Mouse (Mus musculus) layer of hippocampus, adult 9-10 months (tissue): ENCODE measurements at regions not wholly inside any gene's neighbourhood (a gene's known extent, or its start where the extent isn't known, plus 50 kb on each side); places are given as distances from the start of the nearest gene placed in this dataset.

ENCODE experiments used
- DNase-seq: peaks from one replicate; pipeline ENCODE4 v3.0.0; 2022; ENCODE audit warnings: low spot score

DNA sequence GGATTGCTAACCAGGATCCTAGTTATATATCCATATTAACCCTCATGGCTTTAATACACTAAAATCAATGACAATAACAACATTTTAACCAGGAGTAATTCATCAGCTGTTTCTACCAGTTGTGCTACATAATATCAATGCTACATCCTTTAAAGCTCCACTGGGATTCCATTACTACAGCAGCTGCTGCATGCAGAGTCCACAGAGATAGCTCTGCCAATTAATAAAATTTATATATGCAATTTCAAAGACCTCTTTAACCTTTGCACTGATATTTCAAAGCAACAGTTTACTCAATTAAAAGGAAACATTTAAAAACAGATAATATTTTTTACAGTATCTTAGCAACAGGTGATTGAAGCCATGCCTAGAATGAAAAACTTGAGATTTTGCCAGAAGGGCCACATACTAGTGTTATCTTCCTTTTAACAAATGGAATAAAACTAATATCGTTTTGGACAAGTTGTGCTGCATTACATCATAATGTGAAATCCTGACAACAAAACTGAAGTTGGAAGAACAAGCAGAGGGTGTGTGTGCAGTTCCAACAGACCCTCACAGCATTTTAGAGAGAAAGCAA is 256.8 kb upstream of the Nt5c1b start:
- DNase-seq, result no peak

DNA sequence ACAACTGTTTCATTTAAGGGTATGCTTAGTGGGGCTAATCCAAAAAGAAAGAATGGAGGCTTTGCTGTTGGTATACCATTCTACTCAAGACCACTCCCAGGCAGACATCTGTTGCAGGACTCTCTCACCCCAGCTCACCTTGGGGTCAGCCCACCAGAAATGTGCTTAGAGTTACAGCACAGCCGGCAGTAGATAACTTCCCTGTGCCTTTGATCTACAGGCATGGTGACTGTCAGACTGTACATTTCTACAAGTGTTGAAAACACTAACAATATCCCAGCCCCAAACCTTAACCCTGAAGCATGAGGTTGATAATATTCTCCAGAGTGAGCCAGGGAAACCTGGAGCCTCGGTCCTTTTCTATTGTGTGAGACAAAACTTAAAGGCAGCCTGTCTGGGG is 247.7 kb upstream of the Nt5c1b start:
- DNase-seq, result no peak

GRCm38 (mm10) chr12:10127995-10128573 is 241.7 kb upstream of the Nt5c1b start:
- DNase-seq, result no peak

- DNase-seq, result no peak
Observed at GRCm38 (mm10) chr12:10134141-10134540, 235.6 kb upstream of the Nt5c1b start.

DNA sequence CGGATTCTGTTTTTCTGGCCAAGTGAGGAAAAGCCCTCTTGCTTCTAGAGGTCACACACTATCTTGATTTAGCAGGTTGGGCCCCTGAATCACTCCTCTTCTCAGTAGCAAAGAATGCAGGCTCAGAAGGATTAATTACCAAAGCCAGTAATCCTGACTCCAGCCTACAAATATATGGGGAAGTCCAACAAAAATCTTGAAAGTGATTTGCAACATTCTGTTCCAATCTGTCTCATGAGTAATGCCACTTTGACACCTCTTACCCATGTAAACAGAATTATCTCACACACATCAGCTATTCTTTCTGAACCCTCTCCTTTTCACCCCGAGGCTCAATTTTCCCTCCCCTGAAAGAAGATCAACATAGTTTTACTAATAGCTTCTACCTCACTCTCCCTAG is 233.9 kb upstream of the Nt5c1b start:
- DNase-seq, result no peak

DNA sequence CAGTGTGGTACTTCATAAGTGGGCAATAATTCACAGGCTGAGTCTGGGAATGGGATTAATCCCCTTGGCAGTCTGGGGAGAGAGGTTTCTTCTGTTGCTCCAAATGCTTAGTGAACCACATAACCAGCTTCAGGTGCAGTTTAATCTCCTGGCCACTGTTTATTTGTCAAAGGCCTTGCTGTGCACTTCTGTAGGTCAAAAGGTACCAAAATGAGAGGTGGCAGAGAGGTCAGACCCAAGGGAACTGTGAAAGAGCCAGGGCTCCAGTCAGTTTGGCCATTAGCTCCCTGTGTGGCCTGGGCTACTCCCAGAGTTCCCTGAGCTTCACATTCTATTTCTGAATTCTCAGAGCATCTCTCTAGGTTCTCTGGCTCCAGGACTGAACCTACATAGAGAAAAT is 229.6 kb upstream of the Nt5c1b start:
- DNase-seq, result no peak

DNA sequence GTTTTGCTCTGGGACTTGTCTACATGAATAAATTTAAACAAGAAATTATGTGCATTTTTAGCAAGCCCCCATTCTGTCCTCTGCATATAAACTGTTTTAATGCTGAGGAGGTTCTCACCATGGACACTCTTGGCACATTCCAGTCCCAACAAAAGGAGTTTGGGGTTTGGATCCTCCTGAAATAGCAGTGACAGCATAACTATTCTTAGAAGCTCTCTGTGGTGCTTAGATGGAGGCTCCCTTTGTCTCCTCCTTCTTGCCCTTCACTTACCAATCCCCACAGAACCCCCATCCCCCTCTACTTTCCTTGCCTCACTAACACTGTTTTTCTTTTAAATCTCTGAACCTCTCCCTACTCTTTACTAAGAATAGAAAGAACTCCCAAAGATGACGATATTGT is 208.9 kb upstream of the Nt5c1b start:
- no peak for DNase-seq

DNA sequence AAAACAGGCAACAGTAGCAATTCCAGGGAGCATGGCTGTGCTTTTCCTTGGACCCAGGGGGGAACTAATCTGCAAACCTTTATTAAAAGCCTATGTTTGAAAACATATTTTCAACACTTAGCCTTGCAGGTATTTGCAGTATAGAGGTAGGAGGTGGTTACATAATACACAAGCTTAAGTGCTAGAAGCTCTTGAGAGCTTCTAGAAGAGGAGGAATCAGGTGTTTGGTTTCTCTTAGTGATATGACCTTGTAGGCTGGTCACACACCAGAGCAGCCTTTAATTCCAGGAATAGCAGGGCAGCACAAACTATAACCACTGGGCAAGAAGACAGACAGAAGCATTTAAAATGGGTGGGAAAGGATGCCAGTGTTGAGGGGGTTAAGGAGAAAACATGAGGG is 201.7 kb upstream of the Nt5c1b start:
- no peak for DNase-seq

GRCm38 (mm10) chr12:10168581-10168980 is 201.2 kb upstream of the Nt5c1b start:
- DNase-seq, result no peak

- no peak for DNase-seq
Observed at GRCm38 (mm10) chr12:10178718-10179117, 191.1 kb upstream of the Nt5c1b start.

DNA sequence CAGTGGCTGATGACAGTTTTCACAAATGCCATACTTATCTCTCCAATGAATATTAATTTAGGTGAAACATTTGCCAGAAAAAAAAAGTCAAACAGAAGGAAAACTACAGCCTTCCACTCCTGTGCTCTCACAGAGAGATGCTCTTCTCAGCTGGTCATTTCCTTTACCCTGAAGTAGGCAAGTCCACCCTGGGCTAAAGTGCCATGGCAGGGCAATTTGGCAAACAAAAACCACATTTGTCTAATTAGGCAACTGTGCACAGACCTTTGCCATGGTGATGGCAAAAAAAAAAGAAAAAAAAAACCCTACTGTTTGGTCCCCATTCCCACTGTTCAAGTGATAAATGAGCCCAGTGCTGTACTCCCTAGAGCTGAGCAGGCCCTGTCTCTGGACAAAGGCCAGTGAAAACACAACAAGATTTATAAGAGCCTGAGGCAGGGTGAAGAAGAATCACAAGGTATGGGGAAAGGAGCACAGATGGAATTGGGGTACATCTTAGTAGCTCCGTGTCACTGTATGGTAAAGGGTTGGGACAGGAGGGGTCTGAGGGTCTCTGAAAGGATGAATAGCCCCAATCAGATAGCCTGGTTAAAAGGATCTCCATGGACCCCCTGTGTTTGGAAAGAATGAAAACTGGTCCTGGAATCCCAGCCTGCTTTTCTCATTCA is 190.5 kb upstream of the Nt5c1b start:
- DNase-seq, result no peak

DNA sequence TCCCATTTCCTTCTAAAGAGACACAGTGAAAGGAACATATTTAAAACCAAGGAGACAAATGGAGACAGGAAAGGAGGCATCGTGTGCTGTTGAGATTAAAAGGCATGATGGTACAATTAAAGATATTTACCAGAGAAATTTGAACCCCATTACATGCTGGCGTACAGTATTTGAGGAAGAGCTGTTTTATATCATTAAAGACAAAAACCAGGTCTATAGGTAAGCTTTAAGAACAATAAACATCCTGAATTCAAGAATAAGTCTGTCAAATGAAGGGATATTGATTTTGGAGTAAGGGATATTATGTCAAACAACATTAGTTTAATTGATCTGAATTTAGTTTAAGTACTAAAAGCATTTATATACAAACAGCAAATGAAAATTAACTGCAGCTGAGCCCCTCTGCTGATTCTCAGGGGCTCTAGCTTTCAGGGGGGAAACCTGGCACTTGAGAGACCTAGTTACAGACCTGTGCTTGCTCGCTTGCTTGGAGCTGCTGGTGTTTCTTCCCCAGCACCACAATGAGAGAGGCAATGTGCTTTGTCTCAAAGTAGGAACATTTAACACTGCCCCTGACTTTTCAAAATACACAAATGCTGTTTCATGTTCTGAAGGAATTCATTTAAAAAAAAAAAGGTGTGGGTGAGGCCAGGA is 189.8 kb upstream of the Nt5c1b start:
- no peak for DNase-seq

- DNase-seq, result no peak
Observed at GRCm38 (mm10) chr12:10182589-10182988, 187.2 kb upstream of the Nt5c1b start.

DNA sequence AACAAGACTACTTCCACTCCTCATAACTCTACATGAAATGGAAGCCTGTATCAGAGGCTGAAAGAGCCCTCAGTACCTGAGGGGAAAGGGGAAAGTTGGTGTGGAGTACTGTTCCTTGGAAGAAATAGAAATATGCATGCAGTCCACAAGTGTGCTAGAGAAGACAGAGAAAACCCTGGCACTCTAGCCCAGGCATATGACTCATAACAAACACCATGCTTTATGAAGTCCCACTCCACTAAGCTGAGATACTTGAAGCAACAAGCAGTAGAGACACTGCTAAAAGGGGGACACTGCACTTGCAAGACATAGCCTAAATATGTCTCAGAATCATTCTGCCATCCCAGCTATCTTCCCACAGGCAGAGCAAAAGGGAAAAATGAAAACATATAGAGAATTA is 183.2 kb upstream of the Nt5c1b start:
- no peak for DNase-seq

GRCm38 (mm10) chr12:10189746-10190145 is 180.0 kb upstream of the Nt5c1b start:
- DNase-seq, result no peak

DNA sequence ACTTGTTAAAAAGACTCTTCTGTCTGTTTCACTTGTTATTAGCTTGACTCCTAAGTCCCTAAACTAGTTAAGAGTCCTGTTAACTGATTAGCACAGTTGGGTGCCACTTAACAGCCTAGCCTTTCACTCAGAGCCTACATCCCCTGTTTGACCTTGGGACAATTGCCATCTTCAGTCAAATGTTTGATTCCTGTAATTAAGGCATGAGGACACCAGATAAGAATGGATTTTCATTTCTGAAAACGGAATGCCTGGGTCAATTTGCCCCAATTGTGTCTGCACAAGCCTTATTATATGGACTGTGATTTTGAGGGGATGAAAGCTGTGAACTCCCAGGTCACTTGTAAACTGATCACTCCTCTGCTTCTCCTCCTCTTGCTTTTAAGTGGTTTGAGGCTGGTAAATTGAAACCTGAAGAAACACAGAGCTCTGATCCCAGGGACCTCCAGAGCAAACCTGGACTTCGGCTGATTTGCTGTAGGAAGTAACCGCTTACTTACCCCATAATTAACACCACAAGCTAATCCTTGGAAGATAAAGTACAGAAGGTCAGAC is 171.8 kb upstream of the Nt5c1b start:
- DNase-seq, result no peak

GRCm38 (mm10) chr12:10209841-10210240 is 159.9 kb upstream of the Nt5c1b start:
- no peak for DNase-seq

DNA sequence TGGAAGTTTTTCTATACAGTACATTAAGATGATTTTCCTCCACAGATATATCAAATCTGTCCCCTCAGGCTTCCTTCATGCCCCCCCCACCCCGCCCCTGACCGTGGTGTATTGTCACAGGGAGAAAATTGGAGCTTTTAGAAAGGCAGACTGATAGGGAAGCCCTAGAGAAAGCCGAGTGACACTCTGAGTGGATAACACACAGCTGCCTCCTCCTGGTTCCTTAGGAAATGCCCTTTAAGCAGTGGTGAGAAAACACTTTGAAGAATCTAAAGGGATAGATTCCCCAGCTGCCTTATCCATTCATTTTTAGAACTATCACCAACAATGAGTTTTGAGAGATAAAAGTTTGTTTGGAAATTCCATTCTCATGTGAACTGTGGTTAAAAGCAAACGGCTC is 147.0 kb upstream of the Nt5c1b start:
- DNase-seq, result no peak

- DNase-seq, result peak; percentile 30
Observed at GRCm38 (mm10) chr12:10223832-10224231, 145.9 kb upstream of the Nt5c1b start.

DNA sequence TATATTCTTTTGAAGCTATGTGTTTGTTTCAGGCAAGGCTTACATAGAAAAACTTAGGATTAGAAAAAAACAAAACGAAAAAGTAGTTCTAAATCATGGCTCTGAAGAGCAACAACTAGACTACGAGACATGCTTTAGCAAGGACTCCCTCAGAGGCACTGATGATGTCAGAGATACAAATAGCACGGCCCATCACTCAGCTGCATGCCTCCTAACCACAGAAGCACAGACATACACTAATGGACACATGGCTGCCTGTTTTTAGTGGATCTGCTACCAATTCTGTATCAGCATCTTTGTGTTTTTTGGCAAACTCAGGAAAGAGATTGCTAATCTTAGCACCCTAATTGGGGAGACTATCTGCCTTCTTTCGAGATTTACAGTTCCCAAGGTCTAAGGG is 138.6 kb upstream of the Nt5c1b start:
- DNase-seq, result no peak

DNA sequence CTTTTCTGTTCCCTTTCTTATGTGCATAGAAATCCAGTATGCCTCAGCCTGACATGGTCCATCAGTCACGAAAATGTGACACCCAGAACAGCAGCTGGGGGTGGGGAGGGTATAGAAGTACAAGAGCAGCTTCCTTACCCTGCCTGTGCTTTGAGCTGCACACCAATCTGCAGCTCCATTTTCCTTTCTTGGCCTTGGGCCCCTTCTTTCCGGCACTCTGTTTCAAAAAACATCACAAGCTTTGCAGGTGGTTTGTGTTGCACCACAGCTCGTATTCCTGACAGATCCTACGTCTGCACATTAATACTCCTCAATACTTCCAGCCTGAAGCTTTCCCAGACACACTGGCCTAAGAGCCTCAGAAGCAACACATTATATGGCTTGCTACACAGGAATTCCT is 138.1 kb upstream of the Nt5c1b start:
- DNase-seq, result no peak

DNA sequence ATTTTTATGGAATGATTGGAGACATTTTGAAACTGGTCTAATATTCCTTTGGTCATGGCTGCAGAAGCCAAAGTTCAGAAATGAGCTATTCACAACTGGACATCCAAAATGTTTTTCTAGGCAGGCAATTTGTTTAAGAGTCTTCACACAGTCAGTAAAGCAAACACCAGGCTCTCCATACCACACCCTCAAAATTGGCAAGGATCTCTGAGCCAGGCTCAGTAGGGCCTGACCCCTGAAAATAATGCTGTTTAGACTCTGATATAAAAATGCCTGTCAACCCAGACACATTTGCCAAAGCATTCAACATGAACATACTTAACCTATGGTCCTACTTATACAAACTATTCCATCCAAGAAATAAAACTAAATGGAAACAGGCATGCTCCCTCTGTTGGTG is 121.7 kb upstream of the Nt5c1b start:
- no peak for DNase-seq

- DNase-seq, result no peak
Observed at GRCm38 (mm10) chr12:10256385-10256784, 113.4 kb upstream of the Nt5c1b start.
